Mouse (Mus musculus): ENCODE measurements around the gene Mthfd1.

Mthfd1 gene

DNA sequence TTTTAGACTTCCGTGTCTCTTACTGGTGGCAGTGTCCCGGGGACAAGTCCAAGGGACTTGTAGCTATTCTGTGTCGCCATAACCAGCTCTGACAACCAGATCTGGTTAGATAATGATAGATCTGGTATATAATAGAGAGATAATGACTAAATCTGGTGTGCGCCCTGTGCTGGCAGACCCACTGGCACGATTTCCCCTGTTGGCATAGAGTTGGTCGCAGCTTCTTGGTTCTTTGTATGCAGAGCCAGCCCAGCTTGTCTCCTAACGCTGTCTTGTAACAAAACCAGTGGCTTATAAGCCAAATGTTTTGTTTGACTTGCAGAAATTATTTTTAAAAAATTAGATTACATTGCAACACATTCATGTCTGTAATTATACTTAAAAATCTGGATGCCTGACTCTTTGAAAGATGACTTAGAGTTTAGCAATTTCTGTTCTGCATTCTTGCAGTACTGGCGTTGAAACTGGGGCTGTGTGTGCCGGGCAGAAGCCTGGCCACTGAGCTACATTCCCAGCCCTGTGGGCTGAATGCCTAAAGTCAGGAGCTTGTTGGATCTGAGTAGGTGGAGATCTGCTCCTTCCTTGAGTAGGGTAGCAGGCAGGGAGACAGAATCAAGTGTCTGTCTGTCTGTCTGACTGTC, 9.3 kb downstream of the Mthfd1 start:
- DNase-seq, result no peak

DNA sequence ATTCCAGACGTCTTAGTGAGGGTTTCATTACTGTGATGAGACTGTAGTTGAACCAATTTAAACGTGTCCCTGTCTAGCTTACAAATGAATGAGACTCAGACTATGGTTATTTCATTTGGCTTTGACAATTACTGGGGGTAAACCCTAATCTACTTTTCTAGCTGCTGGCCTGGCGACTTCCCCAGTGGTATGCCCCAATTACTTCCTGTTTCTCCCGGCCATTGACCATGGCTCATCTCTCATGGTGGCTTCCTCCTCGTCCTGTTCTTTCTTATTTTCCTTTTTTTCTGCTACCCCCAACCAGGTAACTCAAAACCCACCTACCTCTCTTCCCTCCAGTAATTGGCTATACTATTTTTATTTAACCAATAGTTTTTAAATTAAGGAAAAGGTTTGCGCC, 9.9 kb downstream of the Mthfd1 start:
- no peak for DNase-seq

DNA sequence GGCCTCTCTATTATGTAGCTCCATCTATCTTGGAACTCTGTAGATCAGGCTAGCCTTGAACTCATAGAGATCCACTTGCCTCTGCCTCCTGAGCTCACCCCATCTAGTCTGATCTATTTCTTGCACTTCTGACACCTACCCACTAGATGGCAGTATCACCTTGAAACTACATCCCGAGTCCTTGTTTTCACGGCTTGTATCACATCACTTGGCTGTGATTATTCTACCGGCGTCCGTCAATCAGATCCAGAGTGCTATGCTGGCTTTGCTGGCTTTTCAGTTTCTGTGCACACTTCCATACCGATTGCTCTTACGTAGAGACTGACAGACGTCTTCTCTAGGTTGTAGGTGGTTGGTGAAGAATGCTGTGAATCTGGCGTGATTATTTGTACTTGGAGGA, 11.8 kb downstream of the Mthfd1 start:
- DNase-seq, result peak; percentile 19

DNA sequence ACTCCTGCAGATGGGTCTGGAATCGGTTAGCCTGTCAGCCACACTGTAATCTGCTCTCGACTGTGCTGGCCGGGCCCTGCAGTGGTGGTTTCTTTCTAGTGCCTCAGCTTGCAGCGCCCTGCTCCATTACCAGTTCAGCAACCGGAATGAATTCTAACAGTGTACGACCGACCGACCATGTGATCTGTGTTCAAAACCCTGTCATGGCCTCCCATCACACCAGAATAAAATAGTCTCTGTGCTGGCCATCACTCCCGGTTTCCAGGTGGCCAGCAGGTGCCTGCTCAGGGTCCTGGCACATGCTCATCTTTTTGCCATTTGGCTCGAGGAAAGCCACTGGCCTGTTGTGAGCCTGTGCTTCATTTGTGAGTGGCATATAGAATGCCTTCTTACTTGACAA, 13.6 kb downstream of the Mthfd1 start:
- no peak for DNase-seq

DNA sequence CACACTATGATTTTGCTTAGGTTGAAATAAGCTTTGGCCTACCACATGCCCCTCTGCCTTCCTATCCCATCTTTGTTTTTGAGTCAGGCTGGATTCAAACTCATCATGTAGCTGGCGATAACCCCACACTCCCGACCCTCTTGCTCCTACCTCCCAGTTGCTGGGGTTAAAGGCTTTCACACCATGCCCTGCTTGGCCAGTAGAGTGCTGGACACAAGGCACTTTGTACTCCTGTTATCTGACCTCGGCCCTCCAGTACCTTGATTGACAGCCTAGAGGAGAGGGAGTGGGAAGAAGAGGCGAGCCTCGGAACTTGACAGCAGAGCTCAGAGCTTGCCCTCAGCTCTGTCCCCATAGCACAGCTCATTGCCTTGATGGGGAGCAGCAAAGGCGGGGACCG, 14.1 kb downstream of the Mthfd1 start:
- DNase-seq, result no peak

DNA sequence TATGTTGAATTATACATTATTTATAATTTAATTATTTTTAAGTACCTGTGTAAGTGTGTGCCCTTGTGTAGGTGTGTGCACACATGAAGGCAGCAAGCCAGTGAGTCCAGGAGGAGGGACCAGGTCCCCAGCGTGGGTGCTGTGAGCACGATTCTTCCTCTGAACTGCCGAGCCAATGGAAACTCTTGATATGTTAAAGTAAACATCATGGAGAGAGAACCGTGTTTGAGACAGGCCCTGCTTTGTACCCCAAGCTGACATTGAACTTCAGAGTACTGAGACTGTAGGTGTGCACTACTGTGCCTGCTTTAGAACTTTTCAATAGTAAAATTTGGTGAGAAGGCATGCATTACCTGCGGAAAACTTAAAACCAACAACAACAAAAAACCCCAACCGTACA, 16.4 kb downstream of the Mthfd1 start:
- DNase-seq, result no peak

DNA sequence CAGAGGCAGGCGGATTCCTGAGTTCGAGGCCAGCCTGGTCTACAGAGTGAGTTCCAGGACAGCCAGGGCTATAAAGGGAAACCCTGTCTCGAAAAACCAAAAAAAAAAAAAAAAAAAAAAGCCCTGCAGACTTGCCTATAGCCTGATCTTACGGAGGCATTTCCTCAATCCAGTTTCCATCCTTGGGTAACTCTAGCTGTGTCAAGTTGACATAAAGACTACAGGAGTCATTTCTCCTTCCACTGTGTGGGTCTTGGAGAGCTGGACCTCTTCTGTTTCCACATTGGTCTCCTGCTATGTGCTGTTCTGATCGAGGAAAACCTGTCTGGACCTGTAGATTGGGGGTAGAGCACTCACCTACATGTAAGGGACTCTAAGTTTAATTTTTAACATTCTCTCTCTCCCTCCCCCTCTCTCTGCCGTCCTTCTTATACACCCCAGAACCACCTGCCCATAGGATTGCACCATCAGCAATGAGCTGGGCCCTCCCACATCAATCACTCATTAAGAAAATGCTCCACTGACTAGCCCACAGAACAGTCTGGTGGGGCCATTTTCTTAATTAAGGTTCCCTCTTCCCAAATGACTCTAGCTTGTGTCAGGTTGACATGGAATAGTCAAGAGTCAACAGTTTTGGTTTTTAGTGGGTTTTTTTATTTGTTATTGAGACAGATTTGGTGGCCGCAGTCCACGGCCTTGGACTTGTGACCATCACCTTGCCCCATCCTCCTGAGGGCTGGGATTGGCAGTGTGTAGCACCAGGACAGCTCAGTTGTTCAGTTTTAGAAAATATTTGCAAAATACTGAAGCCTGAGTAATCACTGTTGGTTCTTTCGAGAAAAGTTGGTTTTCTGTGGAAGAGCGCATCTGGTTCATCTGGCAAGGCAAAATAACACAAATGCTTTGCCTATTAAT, 17.8 kb downstream of the Mthfd1 start:
- DNase-seq, result no peak

DNA sequence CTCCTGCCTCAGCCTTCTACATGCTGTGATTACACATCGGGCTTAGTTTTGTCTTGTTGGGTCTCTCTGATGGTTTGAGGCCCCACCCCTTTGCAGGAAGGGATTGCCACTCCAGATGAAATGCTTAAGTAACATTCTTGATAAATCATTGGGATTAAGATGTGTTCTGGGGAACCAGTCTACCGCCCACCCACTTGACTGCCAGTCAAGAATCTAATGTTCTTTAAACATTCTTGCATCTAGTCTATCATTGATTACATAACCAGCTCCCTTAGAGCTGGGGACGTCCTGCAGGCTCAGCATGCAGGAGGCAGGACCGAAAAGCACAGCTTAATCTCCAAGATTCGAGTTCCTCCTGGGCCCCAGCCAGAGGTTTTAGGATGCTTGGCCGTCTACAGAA, 23.1 kb downstream of the Mthfd1 start:
- no peak for DNase-seq

DNA sequence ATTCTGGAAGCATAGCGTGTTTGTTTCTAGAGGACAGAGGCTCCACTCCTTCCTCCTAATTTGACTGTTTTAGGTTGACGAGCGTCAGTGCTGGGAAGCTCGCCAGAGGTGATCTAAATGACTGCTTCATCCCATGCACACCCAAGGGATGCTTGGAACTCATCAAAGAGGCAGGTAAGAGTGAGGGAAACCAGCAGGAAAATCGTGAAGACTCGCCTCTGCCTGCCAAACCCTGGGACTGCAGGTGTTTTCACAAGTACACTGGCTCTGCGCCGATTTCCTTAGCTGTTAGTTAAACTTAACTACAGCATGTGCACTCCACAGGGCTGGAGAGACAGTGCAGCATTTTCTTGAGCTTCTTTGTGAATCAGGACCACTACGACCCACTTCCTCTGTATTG, 25.5 kb downstream of the Mthfd1 start:
- no peak for DNase-seq

DNA sequence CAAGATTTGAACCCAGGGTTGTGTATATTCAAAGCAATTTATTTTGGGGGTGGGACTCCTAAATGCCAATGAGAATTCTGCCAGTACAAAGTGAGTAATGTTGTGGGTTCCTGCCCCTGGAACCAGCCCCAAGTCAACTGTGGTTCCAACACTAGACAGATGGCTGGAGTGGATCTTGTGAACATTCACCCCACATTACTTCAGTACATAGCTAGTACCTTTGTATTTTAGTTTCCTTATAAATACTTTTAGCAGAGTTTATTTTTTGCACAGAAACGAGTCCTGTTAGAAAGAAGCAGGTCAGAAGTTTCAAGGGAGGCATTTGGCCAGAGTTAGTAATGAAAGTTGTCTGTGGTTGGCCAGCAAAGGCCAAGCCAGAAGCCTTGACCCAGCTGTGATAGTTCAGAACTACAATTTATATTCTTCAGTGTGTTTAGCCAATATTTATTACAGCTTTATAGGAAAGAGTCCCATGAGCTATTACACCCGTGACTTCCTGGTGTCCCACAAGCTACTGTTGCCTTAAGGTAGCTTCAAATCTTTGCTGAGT, 26.1 kb downstream of the Mthfd1 start:
- no peak for DNase-seq

DNA sequence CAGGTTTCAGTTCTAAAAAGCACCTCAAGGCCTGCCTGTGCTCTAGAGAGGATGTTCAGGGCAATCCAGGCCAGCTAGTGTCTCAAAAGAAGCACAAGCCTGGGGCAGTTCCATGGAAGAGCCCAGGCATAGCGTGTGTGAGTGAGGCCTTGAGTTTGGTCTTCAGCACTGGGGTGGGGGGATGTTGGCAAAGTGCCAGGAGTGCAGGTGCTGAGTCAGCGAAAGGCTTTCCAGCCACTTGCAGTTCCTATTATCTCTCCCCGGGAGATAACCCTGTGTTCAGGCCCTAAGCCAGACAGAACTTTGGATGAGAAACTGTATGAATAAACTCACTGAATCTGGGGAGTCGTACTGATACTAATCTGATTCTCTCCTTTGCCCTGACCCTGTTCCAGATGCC, 27.0 kb downstream of the Mthfd1 start:
- no peak for DNase-seq

DNA sequence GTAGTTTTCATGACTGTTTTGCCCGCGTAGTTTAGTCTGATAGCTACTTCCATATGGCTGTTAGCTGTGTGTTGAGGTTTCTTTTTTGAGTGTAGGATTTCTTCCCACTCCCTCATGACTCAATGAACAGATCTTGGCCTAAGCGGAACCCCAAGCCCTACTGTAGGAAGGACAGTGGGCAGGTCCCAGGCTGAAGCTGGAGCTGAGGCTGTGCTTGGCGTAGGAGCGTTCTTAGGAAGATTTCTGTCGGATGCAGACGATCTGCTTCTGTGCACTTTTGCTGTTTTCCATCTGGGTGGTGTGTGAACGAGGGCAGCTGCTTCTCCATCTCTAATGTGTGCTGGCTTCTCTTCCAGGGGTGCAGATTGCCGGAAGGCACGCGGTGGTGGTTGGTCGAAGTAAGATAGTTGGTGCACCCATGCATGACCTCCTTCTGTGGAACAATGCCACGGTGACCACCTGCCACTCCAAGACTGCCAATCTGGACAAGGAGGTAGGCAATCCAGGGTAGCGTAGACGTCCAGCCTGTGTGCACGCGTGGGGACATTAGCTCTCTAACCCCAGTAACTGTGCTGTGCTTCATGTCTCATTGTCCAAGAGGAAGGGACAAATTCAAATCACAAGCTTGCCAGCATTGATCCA, 27.6 kb downstream of the Mthfd1 start:
- DNase-seq, result no peak

DNA sequence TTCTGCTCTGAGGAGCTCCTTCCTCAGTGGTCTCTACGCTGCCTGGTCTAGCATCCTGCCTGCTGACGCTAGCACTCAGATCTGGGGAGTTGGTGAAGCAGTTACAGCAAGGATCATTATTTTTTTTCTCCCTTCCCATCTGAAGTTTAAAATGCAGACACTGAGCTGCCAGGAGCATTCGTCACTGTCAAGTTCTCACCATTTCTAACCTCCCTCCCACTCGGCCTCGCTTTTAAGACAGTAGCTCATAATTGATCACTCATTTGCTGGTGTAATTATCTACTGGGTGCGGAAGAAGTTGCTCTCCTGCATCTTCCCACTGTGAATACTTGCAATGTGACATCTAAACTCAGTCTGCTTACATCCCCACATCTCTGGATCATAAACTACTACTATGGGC, 30.3 kb downstream of the Mthfd1 start:
- DNase-seq, result no peak

DNA sequence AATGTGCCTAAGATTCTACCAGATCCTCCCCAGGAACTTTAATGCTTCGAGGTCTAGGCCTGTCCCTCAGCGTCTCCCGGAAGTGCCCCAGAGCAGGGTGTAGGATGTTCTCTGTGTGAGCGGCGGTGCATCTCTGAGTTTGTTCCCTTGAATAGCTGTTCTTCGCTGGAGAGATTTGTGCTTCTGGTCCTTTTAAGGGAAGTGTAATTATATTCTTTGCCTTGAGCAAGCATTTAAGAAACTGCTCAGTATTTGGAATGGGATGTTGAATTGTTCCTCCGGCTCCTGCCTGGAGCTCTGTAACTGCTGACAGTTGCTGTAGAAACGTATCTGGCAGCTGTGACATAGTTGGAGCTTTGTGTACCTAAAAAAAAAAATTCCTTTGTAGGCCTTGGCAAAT, 32.9 kb downstream of the Mthfd1 start:
- no peak for DNase-seq

DNA sequence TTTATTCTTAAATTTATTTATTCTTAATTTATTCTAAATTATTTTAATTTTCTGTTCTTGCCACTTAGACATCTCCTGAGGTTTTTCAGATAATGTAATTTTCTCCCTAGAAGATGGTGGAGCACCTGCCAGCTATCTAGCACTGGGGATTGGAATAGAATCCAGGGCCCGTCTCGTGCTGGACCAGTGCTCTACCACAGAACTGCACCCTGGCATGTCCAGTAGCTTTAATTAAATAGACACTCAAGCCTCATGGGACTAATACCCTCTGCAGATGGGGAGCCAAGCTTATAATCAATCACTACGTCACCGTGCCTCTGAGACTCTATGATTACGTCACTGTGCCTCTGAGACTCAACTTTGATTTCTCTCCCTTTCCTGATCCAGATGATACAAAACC, 33.4 kb downstream of the Mthfd1 start:
- no peak for DNase-seq

DNA sequence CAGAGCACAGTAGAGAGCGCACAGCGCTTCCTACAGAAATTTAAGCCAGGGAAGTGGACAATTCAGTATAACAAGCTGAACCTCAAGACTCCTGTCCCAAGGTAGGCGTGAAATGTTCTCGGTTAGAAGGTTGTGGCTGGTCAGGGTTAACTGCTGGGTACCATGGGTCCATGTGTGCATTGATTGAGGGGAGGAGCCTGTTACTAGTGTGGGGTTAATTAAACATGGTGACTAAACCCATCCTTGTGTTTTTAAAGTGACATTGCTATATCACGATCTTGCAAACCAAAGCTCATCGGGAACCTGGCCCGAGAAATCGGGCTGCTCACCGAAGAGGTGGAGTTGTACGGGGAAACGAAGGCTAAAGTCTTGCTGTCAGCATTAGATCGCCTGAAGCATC, 34.3 kb downstream of the Mthfd1 start:
- DNase-seq, result no peak

DNA sequence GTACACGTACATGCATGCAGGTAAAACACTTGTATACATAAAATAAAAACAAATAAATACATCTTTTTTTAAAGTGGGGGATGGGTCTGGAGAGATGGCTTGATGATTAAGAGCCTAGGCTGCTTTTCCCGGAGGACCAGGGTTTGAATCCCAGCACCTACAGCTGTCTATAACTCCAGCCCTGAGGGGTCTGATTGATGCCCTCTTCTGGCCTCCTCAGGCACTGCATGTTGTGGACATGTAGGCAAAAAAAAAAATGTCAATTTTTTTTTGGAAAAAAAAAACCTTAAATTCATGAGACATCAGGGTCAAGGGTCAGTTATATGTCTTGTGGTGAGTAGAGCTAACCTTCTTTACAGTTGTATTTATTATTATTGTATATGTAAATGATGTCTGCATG, 35.2 kb downstream of the Mthfd1 start:
- peak; percentile 58 for DNase-seq

DNA sequence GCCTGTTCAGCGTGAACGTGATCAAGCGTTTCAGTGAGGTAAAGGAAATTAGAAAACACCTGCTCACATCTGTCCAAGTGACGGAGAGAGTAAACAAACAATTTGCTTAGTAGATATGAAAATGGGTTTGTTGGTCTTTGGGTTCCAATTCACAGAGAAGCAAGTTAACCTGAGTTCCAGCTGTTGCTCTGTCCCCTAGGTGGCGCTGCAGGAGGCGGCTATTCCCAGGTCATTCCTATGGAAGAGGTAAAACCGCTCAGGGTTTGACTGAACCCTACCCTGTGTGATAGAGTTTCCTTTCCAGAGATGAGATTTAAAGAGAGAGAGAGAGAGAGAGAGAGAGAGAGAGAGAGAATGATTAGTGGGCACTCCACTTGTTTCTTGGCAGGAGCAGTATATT, 38.1 kb downstream of the Mthfd1 start:
- peak; percentile 77 for DNase-seq

DNA sequence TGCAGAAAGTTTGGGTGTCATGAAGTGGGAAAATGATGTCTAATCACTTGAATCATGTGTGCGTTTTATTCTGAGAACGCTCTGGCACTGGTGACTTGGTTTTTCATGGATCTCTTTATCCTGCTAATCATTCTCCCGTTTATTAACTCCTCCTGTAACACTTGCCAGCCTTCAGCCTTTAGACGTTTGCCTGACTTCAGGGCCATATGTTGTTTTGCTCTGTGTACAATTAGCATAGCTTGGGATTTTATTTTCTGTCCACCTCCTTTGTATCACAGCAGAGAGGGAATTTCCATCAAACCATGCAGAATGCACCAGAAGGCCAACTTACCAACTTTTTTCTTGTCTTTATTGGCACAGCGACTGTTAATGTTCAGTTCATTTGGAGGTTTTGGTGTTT, 42.7 kb downstream of the Mthfd1 start:
- DNase-seq, result no peak

DNA sequence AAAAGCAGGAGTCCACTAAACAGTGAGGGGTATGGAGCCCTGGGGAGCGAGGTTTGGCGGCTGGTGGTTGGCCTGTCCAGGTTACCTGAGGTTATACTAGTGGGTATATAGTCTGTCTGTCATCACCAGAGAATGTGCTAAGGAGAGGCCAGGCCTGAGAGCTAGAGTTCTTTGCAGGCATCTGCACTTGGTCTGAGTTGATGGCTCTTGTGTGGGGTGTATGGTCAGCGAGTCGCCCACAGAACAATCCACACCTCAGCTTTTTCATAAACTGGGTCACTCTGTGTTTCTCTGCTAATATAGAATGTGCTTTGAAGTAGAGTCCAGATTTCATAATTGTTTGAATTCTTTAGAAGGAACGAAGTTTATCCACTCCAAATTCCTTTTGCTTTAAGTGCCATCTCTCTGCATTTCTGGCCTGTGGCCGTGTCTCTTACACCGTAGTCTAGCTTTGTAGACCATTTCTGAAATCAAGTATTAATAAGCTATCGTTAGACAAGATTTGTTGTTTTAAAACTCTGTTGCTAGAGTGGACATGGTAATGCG, 44.3 kb downstream of the Mthfd1 start:
- no peak for DNase-seq

DNA sequence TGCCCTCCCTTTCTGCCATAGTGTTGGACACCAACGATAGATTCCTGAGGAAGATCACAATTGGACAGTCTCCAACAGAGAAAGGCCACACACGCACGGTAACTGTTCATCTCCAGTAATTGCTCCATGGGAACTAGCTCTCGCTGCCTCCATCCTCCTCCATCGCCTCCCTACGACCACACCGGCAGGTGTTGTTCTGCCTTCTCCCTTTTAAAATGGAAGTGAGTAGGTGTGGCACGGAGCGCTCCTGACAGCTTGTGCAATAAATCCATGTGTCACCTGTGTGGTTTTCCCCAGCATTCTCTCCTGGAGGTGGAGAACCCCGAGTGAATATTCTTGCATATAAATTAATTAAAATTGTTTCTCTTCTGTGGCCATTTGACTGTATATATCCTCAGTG, 45.3 kb downstream of the Mthfd1 start:
- DNase-seq, result no peak

DNA sequence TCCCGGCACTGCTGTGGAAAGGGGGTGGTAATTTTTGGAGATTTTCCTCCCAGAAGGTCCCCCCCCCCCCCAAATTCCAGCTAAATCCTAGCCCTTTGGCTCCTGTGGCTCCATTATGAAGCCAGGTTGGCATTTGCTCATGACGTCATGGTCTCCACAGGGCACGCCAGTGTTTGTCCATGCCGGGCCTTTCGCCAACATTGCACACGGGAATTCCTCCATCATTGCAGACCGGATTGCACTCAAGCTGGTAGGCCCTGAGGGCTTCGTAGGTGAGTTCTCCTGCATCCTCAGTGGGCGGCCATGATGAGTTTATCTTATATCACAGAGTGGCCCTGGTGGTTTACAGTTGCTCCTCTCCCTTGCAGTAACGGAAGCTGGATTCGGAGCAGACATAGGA, 48.4 kb downstream of the Mthfd1 start:
- DNase-seq, result no peak

DNA sequence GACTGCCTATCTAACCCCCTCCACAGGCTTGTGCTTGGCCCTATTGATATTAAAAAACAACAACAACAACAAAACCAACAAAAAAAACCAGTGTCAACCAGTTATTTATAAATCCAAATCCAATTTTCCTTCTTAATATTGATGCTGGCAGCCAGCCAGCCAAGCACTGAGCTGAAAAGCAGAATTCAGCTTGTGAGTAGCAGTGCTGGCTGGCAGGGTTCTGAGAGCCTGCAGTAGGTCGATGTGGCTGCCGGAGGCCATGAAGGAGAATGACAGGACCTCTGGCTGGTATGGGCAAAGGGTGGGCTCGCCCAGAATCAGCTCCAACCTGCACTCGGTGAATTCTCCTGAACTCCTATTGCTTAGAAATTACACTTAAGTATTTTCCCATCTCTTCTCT, 49.1 kb downstream of the Mthfd1 start:
- no peak for DNase-seq

DNA sequence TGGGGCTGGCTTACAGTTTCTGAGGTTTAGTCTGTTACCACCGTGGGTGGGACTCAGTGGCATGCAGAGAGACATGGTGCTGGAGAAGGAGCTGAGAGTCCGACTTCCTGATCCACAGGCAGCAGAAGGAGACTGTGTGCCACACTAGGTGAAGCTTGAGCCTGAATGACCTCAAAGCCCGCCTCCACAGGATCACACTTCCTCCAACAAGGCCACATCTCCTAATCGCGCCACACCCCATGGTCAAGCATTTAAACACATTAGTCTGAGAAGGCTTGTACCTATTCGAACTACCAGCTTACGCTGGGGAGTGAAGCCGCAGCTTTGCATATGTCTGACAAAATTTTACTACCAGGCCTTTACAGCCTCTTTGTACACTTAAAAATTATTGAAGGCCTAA, 50.0 kb downstream of the Mthfd1 start:
- DNase-seq, result no peak
